Mouse (Mus musculus): ENCODE measurements around the gene Pgs1.

GRCm38 (mm10) chr11:117989241-117989640 is 3.1 kb downstream of the Pgs1 start:
- TF ChIP-seq CTCF (conservative IDR thresholded peaks at IDR 0.05; ENCODE audit: low read length) (no peak), NANOG (IDR thresholded peaks at IDR 0.05; ENCODE audit: borderline replicate concordance, low read length) (no peak), POU5F1 (IDR thresholded peaks at IDR 0.05; ENCODE audit: borderline replicate concordance, low read length) (no peak)

Data from E14TG2a.4 (cell line).